Mouse (Mus musculus): ENCODE data around the gene Smdt1. TPM values are rescaled to one million over a fixed set of nuclear protein-coding genes. Genes with fewer than 3 reads are reported as not detected.
"Not testable (repeated sequence)": the region's sequence is repeated elsewhere in the genome, so short reads cannot be mapped to it uniquely, and the experiment has no call there.

The Smdt1 gene
- polyA plus RNA-seq, 1 experiment = 394 TPM

- H3K4me1 ChIP-seq (ENCODE audit: control insufficient read depth, insufficient read depth, insufficient read length, low read length) = peaks cover 15% of the 10 kb centered on the region; the same call in 1 of the 2 replicates
- TF ChIP-seq CTCF (IDR thresholded peaks at IDR 0.05; ENCODE audit: extremely low read depth, insufficient read length, insufficient replicate concordance, low read depth, low read length) (peak; percentile 95), POLR2A (IDR thresholded peaks at IDR 0.05; ENCODE audit: low read depth, low read length) (peak; percentile 91)
- H3K27ac ChIP-seq (ENCODE audit: insufficient read depth, low read depth, low read length) = peak within 1 kb of the TSS; percentile 83
- peaks cover 17% of the 10 kb centered on the region for H3K36me3 ChIP-seq (ENCODE audit: control insufficient read depth, insufficient read depth, low read length)
- no peaks in the 10 kb centered on the region for H3K27me3 ChIP-seq (ENCODE audit: control insufficient read depth, insufficient read depth, low read length)
- peak within 1 kb of the TSS; percentile 74 for H3K4me3 ChIP-seq (ENCODE audit: low read depth, low read length)
- 1% methylated on average over 57 of the region's 57 CpGs for WGBS
Measured at GRCm38 (mm10) chr15:82354126-82354945, 15.6 kb downstream of the Smdt1 start, which contains the start of gene Ndufa6. Gene Ndufa6 (minus strand): TSS chr15:82354322.

DNA sequence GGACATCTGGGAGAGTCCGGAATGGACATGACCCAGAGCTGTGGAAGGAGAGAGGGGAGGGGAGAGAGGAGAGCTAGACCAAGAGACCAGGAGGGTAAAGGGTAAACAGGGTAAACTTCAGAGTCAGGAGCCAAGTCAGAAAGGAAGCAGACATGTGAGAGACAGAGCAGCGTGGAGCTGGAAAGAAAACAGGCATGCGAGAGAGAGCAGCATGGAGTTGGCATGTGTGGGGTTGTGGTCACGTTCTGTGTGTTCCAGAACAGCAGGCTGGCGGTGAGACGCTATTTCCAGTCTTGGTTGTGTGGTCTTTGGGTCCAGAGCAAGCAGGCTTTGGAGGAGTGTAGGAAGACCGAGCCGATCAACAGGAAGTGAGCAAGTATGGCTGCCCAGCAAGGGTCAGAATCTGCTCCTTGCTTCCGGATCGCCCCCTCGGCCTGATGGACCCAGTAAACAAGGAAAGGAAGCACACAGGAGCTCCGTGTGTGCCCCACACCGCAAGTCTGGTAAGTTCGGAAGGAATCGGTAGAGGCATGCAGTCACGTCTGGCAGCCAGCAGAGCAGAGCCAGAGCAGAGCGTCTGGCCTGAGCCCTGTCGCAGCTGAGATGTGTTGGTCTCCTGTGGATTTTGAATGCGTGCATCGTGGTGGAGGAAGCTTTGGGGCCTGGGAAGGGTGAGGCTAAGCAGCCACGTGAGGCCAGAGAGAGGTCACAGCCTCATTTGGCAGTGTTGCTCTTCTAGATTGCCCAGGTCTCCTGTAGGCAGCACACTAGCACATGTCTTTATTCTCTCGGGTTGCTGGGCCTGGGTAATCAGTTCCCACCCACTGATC is 19.9 kb downstream of the Smdt1 start:
- no peak for TF ChIP-seq CTCF (IDR thresholded peaks at IDR 0.05; ENCODE audit: extremely low read depth, insufficient read length, insufficient replicate concordance, low read depth, low read length)
- Histone ChIP-seq H3K27ac (ENCODE audit: insufficient read depth, low read depth, low read length) (0 out of 2 replicates have a peak overlapping the region, but pooled peaks have one; percentile 18), H3K36me3 (ENCODE audit: control insufficient read depth, insufficient read depth, low read length) (no peaks in the 10 kb centered on the region), H3K27me3 (ENCODE audit: control insufficient read depth, insufficient read depth, low read length) (no peaks in the 10 kb centered on the region), H3K4me1 (ENCODE audit: control insufficient read depth, insufficient read depth, insufficient read length, low read length) (peaks cover 13% of the 10 kb centered on the region; the same call in 1 of the 2 replicates), H3K4me3 (ENCODE audit: low read depth, low read length) (peak overlapping the region; percentile 22)
- WGBS = 74% methylated on average over 22 of the region's 22 CpGs

DNA sequence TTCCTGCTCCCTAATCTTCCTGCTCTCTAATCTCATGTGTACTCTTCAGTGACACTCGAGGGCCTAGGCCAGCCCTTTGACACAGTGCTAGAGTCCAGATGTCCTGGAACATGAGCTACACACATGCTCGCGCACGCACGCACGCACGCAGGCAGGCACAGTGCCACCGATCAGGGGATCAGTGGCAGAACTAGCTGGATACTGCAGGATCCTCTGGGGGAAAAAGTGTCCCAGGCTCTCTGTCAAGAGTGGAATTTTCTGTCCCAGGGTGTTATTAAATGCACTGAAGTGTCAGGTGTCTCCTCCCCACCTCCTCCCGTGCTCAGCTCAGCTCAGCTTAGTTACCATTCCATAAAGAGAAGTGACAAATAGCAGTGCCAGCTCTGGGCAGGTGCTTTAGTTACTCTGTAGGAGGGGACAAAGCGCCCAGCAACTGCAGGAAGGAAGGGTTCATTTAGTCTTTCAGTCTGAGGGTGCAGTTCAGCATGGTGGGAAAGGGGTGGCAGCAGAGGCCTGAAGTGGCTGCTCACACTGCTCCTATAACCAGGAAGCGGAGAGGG is 22.8 kb downstream of the Smdt1 start:
- Histone ChIP-seq H3K4me1 (ENCODE audit: control insufficient read depth, insufficient read depth, insufficient read length, low read length) (peaks cover 13% of the 10 kb centered on the region; the same call in 1 of the 2 replicates), H3K36me3 (ENCODE audit: control insufficient read depth, insufficient read depth, low read length) (no peaks in the 10 kb centered on the region), H3K27ac (ENCODE audit: insufficient read depth, low read depth, low read length) (peak overlapping the region; percentile 99), H3K4me3 (ENCODE audit: low read depth, low read length) (no peak overlapping the region), H3K27me3 (ENCODE audit: control insufficient read depth, insufficient read depth, low read length) (no peaks in the 10 kb centered on the region)
- WGBS = 24% methylated on average over 11 of the region's 11 CpGs
- no peak for TF ChIP-seq POLR2A (IDR thresholded peaks at IDR 0.05; ENCODE audit: low read depth, low read length)
- peak; percentile 23; the same call in 1 of the 2 replicates for TF ChIP-seq CTCF (IDR thresholded peaks at IDR 0.05; ENCODE audit: extremely low read depth, insufficient read length, insufficient replicate concordance, low read depth, low read length)

- Histone ChIP-seq H3K27ac (ENCODE audit: insufficient read depth, low read depth, low read length) (peak overlapping the region; percentile 99), H3K4me3 (ENCODE audit: low read depth, low read length) (no peak overlapping the region), H3K4me1 (ENCODE audit: control insufficient read depth, insufficient read depth, insufficient read length, low read length) (peaks cover 13% of the 10 kb centered on the region; the same call in 1 of the 2 replicates), H3K27me3 (ENCODE audit: control insufficient read depth, insufficient read depth, low read length) (no peaks in the 10 kb centered on the region), H3K36me3 (ENCODE audit: control insufficient read depth, insufficient read depth, low read length) (no peaks in the 10 kb centered on the region)
- no peak for TF ChIP-seq POLR2A (IDR thresholded peaks at IDR 0.05; ENCODE audit: low read depth, low read length)
- TF ChIP-seq CTCF (IDR thresholded peaks at IDR 0.05; ENCODE audit: extremely low read depth, insufficient read length, insufficient replicate concordance, low read depth, low read length) = no peak
- 83% methylated on average over 4 of the region's 4 CpGs for WGBS
Measured at GRCm38 (mm10) chr15:82362234-82362633, 23.5 kb downstream of the Smdt1 start.

DNA sequence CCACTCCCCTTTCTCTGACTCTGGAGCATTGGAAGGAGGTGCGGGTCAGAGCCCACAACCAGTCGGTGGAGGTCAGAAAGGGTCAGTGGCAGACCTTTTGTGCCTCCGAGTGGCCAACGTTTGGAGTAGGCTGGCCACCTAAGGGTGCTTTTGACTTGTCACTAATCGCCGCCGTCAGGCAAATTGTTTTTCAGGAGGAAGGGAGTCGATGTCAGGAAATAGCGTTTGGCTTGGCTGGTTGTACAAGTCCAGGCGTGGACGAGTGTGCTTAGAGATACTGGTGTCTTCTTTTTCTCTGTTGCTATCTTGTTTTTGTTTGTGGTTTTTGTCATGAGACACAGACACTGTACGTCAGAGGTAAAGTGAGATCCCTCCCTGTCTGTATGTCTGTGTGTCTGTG is 25.0 kb downstream of the Smdt1 start:
- 83% methylated on average over 8 of the region's 12 CpGs for WGBS
- peaks cover 13% of the 10 kb centered on the region; the same call in 1 of the 2 replicates for H3K4me1 ChIP-seq (ENCODE audit: control insufficient read depth, insufficient read depth, insufficient read length, low read length)
- not testable (repeated sequence) for H3K27me3 ChIP-seq (ENCODE audit: control insufficient read depth, insufficient read depth, low read length); H3K36me3 ChIP-seq (ENCODE audit: control insufficient read depth, insufficient read depth, low read length); H3K4me3 ChIP-seq (ENCODE audit: low read depth, low read length); H3K27ac ChIP-seq (ENCODE audit: insufficient read depth, low read depth, low read length)

GRCm38 (mm10) chr15:82364561-82364960 is 25.8 kb downstream of the Smdt1 start:
- Histone ChIP-seq H3K27ac (ENCODE audit: insufficient read depth, low read depth, low read length) (peak overlapping the region; percentile 80), H3K4me3 (ENCODE audit: low read depth, low read length) (peak overlapping the region; percentile 53), H3K4me1 (ENCODE audit: control insufficient read depth, insufficient read depth, insufficient read length, low read length) (peaks cover 13% of the 10 kb centered on the region; the same call in 1 of the 2 replicates)
- WGBS = 6% methylated on average over 7 of the region's 9 CpGs
- not testable (repeated sequence) for H3K27me3 ChIP-seq (ENCODE audit: control insufficient read depth, insufficient read depth, low read length); H3K36me3 ChIP-seq (ENCODE audit: control insufficient read depth, insufficient read depth, low read length)

GRCm38 (mm10) chr15:82368146-82368545 is 29.4 kb downstream of the Smdt1 start:
- Histone ChIP-seq H3K36me3 (ENCODE audit: control insufficient read depth, insufficient read depth, low read length) (peaks cover 3% of the 10 kb centered on the region; the same call in 1 of the 2 replicates), H3K27me3 (ENCODE audit: control insufficient read depth, insufficient read depth, low read length) (no peaks in the 10 kb centered on the region), H3K27ac (ENCODE audit: insufficient read depth, low read depth, low read length) (no peak overlapping the region), H3K4me1 (ENCODE audit: control insufficient read depth, insufficient read depth, insufficient read length, low read length) (peaks cover 3% of the 10 kb centered on the region; the same call in 1 of the 2 replicates), H3K4me3 (ENCODE audit: low read depth, low read length) (no peak overlapping the region)
- WGBS = 90% methylated on average over 4 of the region's 4 CpGs
- TF ChIP-seq POLR2A (IDR thresholded peaks at IDR 0.05; ENCODE audit: low read depth, low read length) (no peak), CTCF (IDR thresholded peaks at IDR 0.05; ENCODE audit: extremely low read depth, insufficient read length, insufficient replicate concordance, low read depth, low read length) (no peak)
